Mouse (Mus musculus): Measurements from ENCODE around the gene Gpr27. TPM values are rescaled to one million over a fixed set of nuclear protein-coding genes. Genes with fewer than 3 reads are reported as not detected.
A peak's percentile ranks its signal among the peaks of the same experiment; 100 is the strongest.

Gpr27 gene
- polyA plus RNA-seq, 1 experiment from 2014 or later: 0.59 TPM

DNA sequence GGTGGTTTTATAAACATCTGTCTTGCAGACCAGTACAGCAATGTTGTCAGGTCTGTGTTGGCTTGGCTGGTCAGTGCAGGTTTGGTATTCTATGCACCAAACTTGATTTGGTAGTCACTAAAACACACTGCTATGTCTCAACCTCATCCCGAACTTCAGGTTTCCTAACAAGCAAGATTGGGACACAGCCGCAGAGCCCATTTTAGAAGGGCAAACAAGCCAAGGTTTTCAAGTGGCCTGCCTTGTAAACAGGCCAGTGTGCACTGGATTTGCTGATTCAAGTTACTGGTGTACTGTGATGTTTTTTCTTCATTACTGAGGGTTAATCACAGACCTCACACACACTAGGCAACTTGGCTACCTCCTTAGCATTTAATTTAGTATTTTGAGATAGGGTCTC, 36.4 kb upstream of the Gpr27 start:
- no peak overlapping the region for H3K4me3 ChIP-seq (ENCODE audit: low read length)
- 90% methylated on average over 2 of the region's 2 CpGs for WGBS
- H3K36me3 ChIP-seq (ENCODE audit: control insufficient read depth, insufficient read depth): no peaks in the 10 kb centered on the region
- no peak overlapping the region for H3K27ac ChIP-seq (ENCODE audit: low read length)
- no peaks in the 10 kb centered on the region for H3K9me3 ChIP-seq (replicated peaks; ENCODE audit: control insufficient read depth, low read length)
- H3K27me3 ChIP-seq (ENCODE audit: control insufficient read depth, insufficient read depth, low read length): no peaks in the 10 kb centered on the region
- no peak overlapping the region for H3K4me2 ChIP-seq (ENCODE audit: low read depth, low read length)
- no peak for ATAC-seq (replicated peaks; ENCODE audit: extremely low read depth, insufficient read depth, low FRiP score)
- peaks cover 12% of the 10 kb centered on the region; the same call in 1 of the 2 replicates for H3K4me1 ChIP-seq (ENCODE audit: control insufficient read depth, insufficient read depth, low read length)
- no peak overlapping the region for H3K9ac ChIP-seq (ENCODE audit: low read length)

DNA sequence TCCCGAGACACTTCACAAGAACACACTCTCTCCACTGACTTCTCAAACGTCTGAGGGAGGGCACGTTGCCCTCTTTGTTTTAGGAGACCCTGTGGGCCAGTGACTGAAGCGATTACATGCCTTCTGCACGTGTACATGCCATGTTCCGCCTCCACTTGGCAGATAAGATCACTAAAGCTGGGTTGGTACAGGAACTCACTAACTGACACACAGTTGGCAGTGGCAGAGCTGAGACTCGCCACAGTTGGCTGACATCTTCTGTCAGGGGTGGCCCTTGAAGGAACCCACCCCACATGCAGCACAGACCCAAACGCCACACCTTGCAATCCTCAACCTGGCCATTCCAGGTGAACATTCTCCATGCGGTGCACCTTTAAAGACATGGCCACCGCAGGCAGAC, 33.9 kb upstream of the Gpr27 start:
- Histone ChIP-seq H3K4me3 (ENCODE audit: low read length) (no peak overlapping the region), H3K27me3 (ENCODE audit: control insufficient read depth, insufficient read depth, low read length) (no peaks in the 10 kb centered on the region), H3K9me3 (replicated peaks; ENCODE audit: control insufficient read depth, low read length) (no peaks in the 10 kb centered on the region), H3K36me3 (ENCODE audit: control insufficient read depth, insufficient read depth) (no peaks in the 10 kb centered on the region), H3K4me2 (ENCODE audit: low read depth, low read length) (no peak overlapping the region), H3K27ac (ENCODE audit: low read length) (no peak overlapping the region), H3K9ac (ENCODE audit: low read length) (no peak overlapping the region), H3K4me1 (ENCODE audit: control insufficient read depth, insufficient read depth, low read length) (peaks cover 12% of the 10 kb centered on the region; the same call in 1 of the 2 replicates)
- ATAC-seq (replicated peaks; ENCODE audit: extremely low read depth, insufficient read depth, low FRiP score): no peak
- 77% methylated on average over 10 of the region's 10 CpGs for WGBS

DNA sequence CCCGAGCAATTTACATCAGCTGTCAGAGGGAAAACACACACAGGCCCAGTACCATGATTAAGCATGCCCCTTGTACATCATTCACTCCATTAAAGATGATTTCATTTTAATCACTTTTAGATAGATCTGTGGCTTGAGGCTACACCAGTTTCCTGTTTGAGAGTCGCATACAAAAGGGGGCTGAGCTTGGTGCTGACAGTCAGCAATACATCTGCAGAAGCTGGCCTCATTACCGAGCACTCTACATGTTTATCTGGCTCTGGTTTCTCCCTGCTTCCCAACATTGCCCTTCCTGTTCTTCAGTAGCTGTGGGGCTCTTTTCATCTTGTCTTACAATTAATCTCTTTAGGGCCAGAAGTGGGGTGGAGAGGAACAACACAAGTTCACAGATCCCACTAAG, 32.0 kb upstream of the Gpr27 start:
- Histone ChIP-seq H3K4me3 (ENCODE audit: low read length) (no peak overlapping the region), H3K9ac (ENCODE audit: low read length) (no peak overlapping the region), H3K27me3 (ENCODE audit: control insufficient read depth, insufficient read depth, low read length) (no peaks in the 10 kb centered on the region), H3K4me1 (ENCODE audit: control insufficient read depth, insufficient read depth, low read length) (peaks cover 3% of the 10 kb centered on the region; the same call in 1 of the 2 replicates), H3K36me3 (ENCODE audit: control insufficient read depth, insufficient read depth) (no peaks in the 10 kb centered on the region), H3K27ac (ENCODE audit: low read length) (no peak overlapping the region), H3K9me3 (replicated peaks; ENCODE audit: control insufficient read depth, low read length) (no peaks in the 10 kb centered on the region), H3K4me2 (ENCODE audit: low read depth, low read length) (no peak overlapping the region)
- 35% methylated on average over 3 of the region's 3 CpGs for WGBS
- no peak for ATAC-seq (replicated peaks; ENCODE audit: extremely low read depth, insufficient read depth, low FRiP score)

DNA sequence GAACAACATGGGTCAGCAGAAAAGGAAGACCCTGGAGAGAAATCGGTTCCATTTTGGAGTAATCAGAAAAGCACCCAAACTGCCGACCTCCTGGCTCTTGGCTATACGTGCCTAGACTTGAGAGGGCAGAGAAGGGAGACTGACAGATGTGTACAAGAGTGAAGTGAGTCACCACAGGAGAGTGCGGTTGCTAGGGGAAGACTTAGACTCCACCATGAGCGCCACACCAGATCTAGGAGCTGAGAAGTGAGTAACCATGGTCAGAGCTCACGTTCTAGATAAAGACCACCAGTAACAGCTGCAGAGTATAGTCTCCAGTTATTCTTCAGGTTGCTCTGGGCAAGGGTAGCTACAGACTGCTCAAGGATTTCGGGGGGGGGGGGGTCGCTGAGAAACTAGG, 29.2 kb upstream of the Gpr27 start:
- H3K9me3 ChIP-seq (replicated peaks; ENCODE audit: control insufficient read depth, low read length): no peaks in the 10 kb centered on the region
- ATAC-seq (replicated peaks; ENCODE audit: extremely low read depth, insufficient read depth, low FRiP score): no peak
- no peak overlapping the region for H3K27ac ChIP-seq (ENCODE audit: low read length)
- H3K27me3 ChIP-seq (ENCODE audit: control insufficient read depth, insufficient read depth, low read length): 0 out of 2 replicates have a peak, but pooled peaks cover 3% of the 10 kb centered on the region
- no peaks in the 10 kb centered on the region for H3K36me3 ChIP-seq (ENCODE audit: control insufficient read depth, insufficient read depth)
- H3K4me2 ChIP-seq (ENCODE audit: low read depth, low read length): no peak overlapping the region
- H3K4me1 ChIP-seq (ENCODE audit: control insufficient read depth, insufficient read depth, low read length): peaks cover 15% of the 10 kb centered on the region
- 68% methylated on average over 8 of the region's 8 CpGs for WGBS
- no peak overlapping the region for H3K9ac ChIP-seq (ENCODE audit: low read length)
- H3K4me3 ChIP-seq (ENCODE audit: low read length): no peak overlapping the region

DNA sequence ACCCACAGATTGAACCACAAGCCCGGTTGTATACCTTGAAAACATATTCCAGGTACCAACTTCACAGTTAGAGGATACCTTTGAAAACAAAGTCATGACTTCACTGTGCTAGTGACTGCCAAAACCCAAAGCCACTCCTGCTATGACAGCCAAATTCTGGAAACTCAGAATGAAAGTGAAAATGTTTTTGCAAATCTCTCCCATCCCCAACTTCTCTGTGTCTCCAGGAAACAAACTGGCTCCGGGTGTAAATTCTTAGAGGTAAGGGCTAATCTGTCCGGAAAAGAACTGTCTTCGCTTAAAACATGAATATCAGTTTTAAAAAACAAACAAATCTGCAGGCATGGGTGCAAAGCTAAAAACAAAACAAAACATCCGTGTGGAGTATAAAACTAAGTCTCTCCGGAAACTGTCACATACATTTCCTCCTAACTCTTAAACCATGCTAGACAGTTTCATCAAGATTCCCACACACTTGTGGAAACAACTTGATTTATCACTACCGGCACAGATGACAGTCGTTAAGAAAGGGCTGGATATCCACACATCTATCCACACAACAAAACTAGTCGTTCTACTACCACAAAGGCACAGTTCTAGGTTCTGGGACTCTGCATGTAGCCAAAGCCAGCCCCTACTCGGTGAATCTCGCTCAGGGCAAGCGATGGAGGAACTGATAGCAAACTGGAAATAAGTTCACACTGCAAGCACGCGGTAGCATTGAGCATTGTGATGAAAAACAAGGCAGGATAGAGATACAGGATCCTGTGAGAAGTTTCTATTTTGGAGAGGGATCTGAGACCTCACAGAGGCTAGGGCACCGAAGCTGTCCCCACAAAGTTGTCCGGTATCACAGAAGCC, 26.8 kb upstream of the Gpr27 start:
- peak overlapping the region; percentile 49 for H3K27ac ChIP-seq (ENCODE audit: low read length)
- peak overlapping the region; percentile 88 for H3K4me3 ChIP-seq (ENCODE audit: low read length)
- peaks cover 16% of the 10 kb centered on the region for H3K4me1 ChIP-seq (ENCODE audit: control insufficient read depth, insufficient read depth, low read length)
- 25% methylated on average over 16 of the region's 16 CpGs for WGBS
- ATAC-seq (replicated peaks; ENCODE audit: extremely low read depth, insufficient read depth, low FRiP score): no peak
- H3K27me3 ChIP-seq (ENCODE audit: control insufficient read depth, insufficient read depth, low read length): 0 out of 2 replicates have a peak, but pooled peaks cover 3% of the 10 kb centered on the region
- peak overlapping the region; percentile 91 for H3K9ac ChIP-seq (ENCODE audit: low read length)
- H3K4me2 ChIP-seq (ENCODE audit: low read depth, low read length): peak overlapping the region; percentile 91
- H3K9me3 ChIP-seq (replicated peaks; ENCODE audit: control insufficient read depth, low read length): no peaks in the 10 kb centered on the region
- H3K36me3 ChIP-seq (ENCODE audit: control insufficient read depth, insufficient read depth): no peaks in the 10 kb centered on the region

DNA sequence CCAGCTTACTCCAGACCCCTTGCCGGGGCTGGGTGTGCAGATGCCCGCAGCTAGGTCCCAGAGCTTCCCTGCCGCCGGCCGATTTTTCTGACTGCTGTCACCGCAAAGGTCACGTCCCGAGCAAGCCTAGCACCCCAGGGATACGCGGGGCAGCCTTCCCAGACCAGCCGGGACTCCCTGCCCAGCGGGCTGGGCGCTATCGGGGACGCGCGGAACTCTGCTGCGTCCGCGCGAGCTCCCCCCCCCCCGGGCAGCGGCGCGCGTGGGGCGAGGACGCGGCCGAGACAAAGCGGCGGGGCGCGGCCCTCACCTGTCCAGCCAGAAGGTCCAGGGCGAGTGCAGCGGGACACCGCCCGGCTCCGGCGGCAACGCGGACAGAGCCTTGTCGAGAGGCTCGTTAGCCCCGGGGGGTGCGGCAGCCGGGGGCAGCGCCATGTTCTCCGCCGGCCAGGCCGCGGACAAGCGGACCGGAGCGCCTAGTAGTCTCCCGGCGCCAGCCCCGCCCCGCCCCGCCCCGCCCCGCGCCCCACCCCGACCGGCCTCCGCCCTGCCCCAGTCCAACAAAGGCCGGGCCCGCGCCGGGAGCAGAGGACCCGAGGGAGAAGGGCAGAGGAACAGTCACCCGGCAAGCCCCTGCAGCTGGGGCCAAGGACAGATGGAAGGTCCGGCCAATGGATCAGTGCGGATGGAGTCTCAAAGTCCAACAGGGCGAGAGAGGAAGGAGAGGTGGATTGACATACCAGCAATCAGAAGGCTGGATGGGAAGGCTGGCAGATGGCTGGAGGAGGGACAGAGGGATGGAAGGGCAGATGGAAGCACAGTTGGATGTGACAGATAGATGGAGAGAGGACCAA, 25.9 kb upstream of the Gpr27 start, which contains the start of the genes Eif4e3 and Gm20696:
Gene Eif4e3, minus strand, starts transcription at position 454 of the 854 bp plus-strand sequence.
Gene Gm20696, minus strand, starts transcription at position 480 of the 854 bp plus-strand sequence.
- H3K4me3 ChIP-seq (ENCODE audit: low read length): peak within 1 kb of the TSS; percentile 88
- H3K4me1 ChIP-seq (ENCODE audit: control insufficient read depth, insufficient read depth, low read length): peaks cover 15% of the 10 kb centered on the region
- no peaks in the 10 kb centered on the region for H3K36me3 ChIP-seq (ENCODE audit: control insufficient read depth, insufficient read depth)
- under 1% methylated on average over 51 of the region's 75 CpGs for WGBS
- H3K27ac ChIP-seq (ENCODE audit: low read length): peak within 1 kb of the TSS; percentile 49
- H3K9ac ChIP-seq (ENCODE audit: low read length): peak within 1 kb of the TSS; percentile 91
- peak; percentile 83 for ATAC-seq (replicated peaks; ENCODE audit: extremely low read depth, insufficient read depth, low FRiP score)
- H3K27me3 ChIP-seq (ENCODE audit: control insufficient read depth, insufficient read depth, low read length): 0 out of 2 replicates have a peak, but pooled peaks cover 3% of the 10 kb centered on the region
- H3K9me3 ChIP-seq (replicated peaks; ENCODE audit: control insufficient read depth, low read length): no peaks in the 10 kb centered on the region
- peak within 1 kb of the TSS; percentile 91 for H3K4me2 ChIP-seq (ENCODE audit: low read depth, low read length)

DNA sequence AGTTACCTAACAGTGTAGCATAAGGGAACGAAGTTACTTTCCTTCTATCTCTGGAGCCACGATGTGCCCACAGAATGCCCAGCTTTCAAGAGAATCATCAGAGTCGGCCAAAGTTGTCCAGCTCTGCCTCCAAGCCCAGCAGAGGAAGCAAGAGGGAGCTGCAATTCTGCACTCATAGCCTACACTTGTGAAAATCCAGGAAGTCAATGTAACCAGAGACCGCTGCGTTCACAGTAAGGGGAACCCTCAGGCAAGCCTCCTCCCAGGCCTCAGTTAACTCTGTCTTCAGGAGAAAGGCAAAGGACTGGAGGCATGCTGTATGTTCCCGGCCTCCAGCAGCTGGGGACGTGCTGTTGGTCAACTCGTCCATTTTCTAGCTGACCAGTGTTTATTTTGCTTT, 25.2 kb upstream of the Gpr27 start:
- no peak overlapping the region for H3K27ac ChIP-seq (ENCODE audit: low read length)
- H3K9ac ChIP-seq (ENCODE audit: low read length): no peak overlapping the region
- H3K4me3 ChIP-seq (ENCODE audit: low read length): peak overlapping the region; percentile 88

DNA sequence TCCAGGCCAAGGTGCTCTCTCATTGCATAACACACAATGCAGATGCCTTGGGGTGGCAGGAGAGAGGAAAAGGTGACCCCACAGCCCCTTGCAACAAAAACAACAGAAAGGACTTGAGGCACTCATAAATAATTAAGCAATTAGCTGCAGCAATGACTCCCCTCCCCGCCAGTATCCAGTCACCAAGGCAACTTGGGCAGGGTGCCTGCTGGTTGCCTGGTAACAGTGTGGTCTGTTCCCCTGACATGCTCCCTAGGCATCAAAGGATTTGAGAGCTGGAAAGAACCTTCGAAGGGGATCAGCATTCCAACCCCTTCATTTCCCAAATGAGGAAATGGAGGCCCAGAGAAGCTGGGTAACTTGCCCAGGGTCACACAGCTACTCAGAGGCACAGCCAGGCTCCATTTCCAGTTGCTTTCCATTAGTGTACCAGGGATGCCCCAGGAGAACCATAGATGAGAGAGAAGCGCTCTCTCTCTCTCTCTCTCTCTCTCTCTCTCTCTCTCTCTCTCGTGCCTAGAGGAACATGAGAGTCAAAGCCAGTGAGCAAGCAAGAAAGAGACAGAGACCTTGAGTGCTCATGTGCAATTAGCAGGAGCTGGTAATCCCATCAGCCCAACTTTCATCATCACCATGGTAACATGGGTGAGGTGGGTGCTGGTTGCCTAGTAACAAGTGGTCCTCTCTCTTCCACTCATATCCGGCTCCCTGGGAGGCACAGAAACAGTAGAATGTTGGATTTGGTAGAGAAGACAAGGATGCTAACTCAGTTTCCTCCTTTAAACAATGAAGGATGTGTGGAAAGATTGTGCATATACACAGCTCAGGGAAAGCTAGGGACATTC, 22.8 kb upstream of the Gpr27 start:
- Histone ChIP-seq H3K4me3 (ENCODE audit: low read length) (no peak overlapping the region), H3K36me3 (ENCODE audit: control insufficient read depth, insufficient read depth) (no peaks in the 10 kb centered on the region), H3K4me1 (ENCODE audit: control insufficient read depth, insufficient read depth, low read length) (peaks cover 15% of the 10 kb centered on the region), H3K27me3 (ENCODE audit: control insufficient read depth, insufficient read depth, low read length) (0 out of 2 replicates have a peak, but pooled peaks cover 3% of the 10 kb centered on the region), H3K27ac (ENCODE audit: low read length) (no peak overlapping the region), H3K9ac (ENCODE audit: low read length) (no peak overlapping the region), H3K4me2 (ENCODE audit: low read depth, low read length) (no peak overlapping the region), H3K9me3 (replicated peaks; ENCODE audit: control insufficient read depth, low read length) (no peaks in the 10 kb centered on the region)
- WGBS: 50% methylated on average over 5 of the region's 5 CpGs
- ATAC-seq (replicated peaks; ENCODE audit: extremely low read depth, insufficient read depth, low FRiP score): no peak

More for the DNA sequence above, 25.2 kb upstream of the Gpr27 start:
- Histone ChIP-seq H3K4me1 (ENCODE audit: control insufficient read depth, insufficient read depth, low read length) (peaks cover 15% of the 10 kb centered on the region), H3K9me3 (replicated peaks; ENCODE audit: control insufficient read depth, low read length) (no peaks in the 10 kb centered on the region), H3K36me3 (ENCODE audit: control insufficient read depth, insufficient read depth) (no peaks in the 10 kb centered on the region), H3K4me2 (ENCODE audit: low read depth, low read length) (peak overlapping the region; percentile 91), H3K27me3 (ENCODE audit: control insufficient read depth, insufficient read depth, low read length) (0 out of 2 replicates have a peak, but pooled peaks cover 3% of the 10 kb centered on the region)
- 59% methylated on average over 8 of the region's 8 CpGs for WGBS
- no peak for ATAC-seq (replicated peaks; ENCODE audit: extremely low read depth, insufficient read depth, low FRiP score)

Data from heart, embryonic 16.5 days (tissue).